Mouse (Mus musculus) frontal cortex, postnatal 36 days (tissue): Measurements from ENCODE around the gene Vegfa.
"Not testable (repeated sequence)": the region's sequence is repeated elsewhere in the genome, so short reads cannot be mapped to it uniquely, and the experiment has no call there.

Experiments
- DNase-seq, 2 experiments: peaks; one replicate each; pipeline ENCODE4 v3.0.0; 2022; ENCODE audit warnings: low spot score in 2 of 2

Gene Vegfa

DNA sequence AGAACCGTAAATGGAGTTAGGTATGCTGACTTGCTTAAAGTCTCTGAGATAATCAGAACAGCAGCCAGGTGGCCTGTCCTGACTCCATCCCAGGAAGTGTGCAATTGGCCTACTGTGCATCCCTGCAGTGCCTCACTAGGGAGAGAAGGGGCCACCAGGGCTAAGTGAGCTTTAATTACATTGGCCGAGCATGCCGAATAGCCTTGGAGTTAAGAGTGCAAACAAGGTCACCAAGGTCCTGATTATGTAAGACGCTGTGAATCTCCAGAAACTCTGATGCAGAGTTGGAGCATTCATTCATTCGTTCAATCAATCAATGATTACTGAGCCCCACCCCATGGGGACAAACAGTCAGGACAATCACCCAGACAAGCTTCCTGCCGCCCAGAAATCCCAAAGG lies 33.8 kb downstream of the Vegfa start:
- no peak for DNase-seq

DNA sequence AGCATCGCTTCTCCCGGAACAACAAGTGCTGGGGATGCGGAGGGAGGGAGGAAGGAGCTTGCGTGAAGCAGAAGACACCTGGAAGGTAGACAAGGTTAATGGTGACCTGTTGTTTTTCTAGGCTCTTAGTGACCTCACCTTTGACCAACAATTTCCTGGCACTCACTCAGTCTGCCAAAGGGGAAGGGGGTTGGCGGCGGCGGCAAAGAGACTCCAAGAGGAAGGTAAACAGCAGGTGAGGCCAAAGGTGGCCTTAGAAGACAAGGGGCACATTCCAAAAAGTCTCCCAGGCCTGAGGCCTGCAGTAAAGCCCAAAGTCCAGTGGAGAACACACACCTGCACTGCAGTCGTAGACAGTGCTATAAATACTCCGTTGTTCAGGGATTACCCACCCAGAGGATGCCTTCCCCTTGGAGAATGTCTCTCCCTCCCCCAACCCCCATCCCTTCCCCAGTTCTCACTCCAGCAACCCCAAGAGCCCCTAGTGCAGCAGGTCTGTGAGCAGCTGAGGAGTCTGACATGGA lies 35.2 kb downstream of the Vegfa start:
- no peak for DNase-seq

DNA sequence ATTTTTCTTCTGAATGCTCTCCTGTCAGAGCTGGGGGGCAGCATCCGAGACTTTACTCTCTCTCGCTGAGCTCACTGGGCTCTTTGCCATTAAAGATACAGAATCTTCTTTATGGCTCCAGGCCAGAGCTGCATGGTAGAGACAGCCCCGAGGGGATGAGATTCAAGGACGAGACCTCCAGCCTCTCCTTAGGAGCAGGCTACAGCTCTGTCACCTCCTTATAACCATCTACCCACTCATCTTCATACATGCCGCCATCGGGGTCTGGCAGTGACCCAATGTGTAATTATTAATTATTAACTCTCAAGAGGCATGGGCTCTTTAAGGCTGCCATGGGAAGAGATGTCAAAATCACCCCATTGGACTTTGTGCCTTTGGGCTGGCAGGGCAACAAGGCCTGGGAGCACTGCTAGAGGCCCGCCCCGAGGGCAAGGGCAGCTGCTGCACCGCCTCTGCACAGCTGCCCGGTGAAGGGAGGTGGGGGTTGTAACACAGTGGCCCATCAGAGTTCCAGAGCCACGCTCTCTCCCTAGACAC lies 37.8 kb downstream of the Vegfa start:
- no peak for DNase-seq

DNA sequence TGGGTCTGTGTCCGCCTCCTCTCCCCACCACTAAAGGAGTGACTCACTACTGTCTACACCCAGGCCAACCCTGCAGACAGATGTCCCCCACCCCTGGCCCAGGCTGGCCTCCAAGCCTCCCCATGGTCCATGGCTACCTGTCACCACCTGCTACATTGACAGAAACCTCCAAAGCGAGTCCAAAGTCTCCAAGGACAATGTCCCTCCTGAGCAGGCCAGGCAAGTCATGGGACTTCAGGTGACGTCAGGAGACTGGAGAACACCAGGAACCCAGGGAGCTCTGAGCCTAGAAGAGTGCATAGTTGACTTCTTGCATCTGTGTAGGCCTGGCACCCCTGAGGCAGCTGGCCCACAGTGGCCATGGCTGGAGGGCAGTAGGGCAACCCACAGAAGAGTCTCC lies 45.3 kb downstream of the Vegfa start:
- DNase-seq: no peak

DNA sequence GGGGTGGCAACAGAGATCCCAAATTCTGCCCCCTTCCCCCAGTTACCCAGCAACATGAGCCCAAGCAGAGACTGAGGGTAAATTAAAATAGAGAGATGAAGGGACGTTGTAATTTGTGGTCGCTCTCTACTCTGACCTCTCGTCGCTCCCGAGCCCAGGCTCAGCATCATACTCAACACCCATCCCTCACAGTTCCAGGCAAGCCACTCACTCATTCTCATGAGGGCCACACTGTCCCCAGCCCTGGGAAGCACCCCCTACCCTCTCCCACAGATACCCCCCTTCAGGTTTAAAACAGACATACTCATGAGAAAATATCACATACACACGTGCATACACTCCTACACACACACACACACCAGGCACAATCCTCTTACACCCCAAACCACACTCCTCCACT lies 45.8 kb downstream of the Vegfa start:
- DNase-seq: no peak

DNA sequence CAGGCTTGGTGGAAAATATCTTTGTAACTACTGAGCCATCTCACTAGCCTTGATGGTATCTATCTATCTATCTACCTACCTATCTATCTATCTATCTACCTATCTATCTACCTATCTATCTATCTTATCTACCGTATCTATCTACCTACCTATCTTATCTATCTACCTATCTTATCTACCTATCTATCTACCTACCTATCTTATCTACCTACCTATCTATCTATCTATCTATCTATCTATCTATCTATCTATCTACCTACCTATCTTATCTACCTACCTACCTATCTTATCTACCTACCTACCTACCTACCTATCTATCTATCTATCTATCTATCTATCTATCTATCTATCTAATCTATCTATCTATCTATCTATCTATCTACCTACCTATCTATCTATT lies 49.0 kb downstream of the Vegfa start:
- DNase-seq: not testable (repeated sequence)

DNA sequence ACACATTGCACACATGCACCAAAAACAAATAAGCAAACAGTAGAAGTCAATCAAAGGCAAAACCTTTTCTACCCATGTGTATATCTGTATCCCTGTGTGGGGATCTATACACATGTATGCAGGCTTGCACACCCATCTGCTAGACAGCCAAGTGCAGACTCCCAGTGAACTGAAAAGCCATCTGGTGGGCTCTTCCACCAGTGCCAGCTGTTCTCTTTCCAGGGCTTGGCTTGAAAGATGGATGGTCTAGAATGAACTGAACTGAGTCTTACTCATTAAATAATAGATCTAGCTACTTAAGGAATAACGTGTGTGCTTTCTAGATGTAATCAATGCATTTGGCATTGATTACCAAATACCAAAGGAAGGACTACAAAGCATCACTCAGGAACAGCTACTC lies 50.3 kb downstream of the Vegfa start:
- no peak for DNase-seq

DNA sequence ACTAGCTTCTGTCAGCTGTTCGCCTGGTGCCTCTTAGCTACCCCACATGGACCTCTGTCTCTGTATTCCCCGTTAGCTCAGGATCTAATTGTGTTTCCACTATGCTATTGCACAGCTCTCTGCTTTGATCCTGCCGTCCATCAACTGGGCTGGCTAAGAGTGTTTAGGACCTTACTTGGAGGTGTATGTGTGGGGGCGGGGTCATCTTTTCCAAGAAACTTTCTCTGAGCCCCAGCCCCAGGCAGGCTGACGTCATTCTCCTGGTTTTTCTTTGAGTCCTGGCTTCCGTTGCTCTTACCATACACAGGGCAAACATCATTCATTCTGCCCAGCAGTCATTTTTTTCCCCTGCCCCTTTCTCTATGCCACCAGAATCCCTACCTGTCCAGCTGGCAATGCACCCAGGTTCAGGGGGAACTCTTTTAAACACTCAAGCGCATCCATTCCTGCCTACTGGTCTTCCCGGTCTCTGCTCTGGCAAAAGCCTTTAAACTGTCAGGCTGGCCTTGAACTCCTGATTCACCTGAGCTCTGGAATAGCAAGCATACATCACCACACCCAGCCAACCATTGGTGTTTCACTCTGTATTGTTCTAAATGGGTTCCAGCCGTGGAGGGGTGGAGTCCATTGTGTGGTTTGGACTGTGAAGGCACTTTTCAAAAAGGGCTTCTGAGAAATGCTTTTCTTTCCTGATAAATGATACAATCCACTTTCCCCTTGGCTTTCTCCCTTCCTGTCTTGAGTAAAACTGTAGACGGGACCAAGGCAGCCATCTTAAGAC lies 53.0 kb downstream of the Vegfa start:
- DNase-seq: no peak

DNA sequence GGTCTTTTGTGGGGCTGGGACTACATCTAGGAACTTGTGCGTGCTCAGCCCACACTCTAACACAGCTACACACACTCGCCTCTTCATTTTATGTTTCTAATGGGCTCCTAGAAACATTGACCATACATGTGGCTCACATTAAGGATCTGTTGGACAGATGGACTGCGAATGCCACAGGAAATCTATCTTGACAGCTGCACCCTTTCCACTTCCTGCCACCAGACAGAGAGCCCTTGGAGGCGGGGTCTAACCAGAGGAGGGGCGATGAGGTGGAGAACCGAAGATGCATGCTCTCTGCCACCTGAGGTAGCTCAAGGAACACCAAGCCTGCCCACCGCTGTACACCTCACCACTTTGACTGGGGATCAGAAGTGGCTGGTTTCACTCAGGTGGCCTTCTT lies 57.7 kb downstream of the Vegfa start:
- DNase-seq: no peak

DNA sequence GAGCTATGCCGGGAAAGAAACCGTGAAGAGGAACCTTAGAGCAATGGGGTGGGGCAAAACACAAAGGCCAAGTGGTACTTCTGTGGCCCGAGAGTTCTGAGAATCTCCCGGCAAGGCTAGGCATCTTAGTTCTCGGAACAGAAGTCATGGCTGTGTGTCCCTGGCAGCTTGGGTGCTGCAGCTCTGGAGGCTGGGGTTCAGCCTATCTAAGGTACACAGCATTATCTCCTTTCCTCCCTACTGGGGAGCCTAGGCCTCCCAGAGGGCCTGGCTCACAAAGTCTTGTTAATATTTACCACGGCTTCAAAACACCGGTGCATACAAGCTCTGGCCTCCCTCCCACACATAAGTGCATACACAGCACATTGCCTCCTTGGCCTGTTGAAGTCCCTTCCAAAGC lies 59.0 kb downstream of the Vegfa start:
- no peak for DNase-seq

DNA sequence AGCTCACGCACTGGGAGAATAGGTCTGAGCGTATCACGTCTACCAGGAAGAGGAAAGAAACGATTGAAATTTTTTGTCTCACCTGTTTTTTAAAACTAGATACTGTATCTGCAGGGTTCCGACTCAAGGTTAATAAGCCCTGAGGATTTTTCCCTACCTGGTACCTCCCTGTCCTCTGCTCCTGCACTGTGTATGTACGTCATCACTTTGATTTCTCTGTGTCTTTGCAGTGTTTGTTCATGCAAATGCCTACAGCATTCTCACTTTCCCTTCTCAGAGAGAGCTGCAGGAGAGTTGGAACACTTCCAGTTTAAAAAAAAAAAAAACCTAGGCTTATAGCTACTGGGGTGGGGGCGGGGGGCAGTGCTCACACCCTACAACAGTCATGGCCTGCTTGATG lies 59.8 kb downstream of the Vegfa start:
- DNase-seq: no peak

DNA sequence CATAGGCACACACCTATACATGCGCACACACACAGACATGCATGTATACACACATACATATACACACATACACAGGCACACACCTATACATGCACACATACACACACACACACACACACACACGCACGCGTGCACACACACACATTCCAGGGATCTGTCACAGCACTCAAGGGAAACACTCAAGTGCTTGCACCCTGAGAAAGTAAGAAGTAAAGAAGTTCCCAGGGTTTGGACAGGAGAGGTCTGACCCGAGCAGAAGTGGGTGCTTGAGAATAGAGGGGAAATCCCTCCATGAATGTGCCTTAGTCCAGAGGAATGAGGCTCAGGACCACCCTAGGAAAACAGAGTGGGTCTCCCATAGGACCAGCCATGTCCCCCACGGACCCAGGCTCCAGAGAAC lies 60.4 kb downstream of the Vegfa start:
- DNase-seq: no peak

DNA sequence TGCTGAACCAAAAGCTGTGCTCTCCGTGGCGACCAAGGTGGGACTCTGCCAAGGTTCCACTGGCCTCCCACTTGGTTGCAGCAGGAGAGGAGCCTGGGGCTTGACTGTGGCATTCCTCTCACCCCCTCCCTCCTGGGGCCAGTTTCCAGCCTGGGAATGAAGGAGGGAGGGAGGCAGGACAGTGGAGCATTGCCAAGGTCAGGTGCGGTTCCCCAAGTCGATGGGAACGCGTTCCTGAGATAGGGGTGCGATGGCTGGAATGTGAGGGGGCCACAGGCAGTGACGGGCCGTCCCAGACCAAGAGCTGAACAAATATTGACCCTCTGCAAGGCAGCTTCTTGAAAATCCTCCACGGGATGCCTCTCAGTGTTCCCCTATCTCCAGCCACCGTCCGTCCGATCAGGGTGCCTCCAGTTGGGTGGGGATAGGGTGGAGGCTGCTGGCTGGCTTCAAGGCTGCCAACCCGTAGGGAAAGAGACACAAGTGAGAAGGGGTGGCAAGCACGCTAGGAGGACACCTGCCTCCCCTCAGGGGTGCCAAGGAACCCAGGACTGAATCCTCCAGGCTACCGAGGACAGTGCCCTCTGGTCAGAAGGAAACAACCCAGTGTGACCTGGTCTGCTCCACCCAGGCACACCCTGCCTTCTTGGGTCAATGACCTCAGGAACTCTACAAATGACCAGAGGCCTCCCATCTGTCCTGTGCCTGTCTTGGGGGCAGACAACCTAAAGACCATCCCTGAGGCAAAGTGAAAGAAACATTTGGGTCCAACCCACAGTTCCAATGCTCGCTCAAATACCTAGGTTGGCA lies 61.2 kb downstream of the Vegfa start:
- DNase-seq: no peak

DNA sequence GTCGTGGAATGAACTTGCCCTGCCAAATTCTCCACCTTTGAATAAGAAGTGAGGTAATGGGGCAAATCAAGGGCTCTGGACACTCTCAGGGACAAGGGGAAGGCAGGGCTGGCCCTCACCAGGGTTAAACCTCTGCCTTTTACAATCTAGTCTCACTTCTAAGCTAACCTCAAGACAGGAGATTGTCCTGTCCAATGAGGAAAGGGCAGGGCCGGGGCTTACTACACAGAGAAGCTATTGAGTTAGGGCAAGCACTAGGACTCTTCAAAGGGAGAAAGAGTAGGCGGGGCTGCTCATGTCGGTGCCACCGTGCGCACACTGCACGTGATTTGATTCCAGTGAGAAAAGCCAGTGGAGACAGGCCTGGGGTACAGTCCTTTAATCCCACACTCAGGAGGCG lies 62.6 kb downstream of the Vegfa start:
- no peak for DNase-seq

DNA sequence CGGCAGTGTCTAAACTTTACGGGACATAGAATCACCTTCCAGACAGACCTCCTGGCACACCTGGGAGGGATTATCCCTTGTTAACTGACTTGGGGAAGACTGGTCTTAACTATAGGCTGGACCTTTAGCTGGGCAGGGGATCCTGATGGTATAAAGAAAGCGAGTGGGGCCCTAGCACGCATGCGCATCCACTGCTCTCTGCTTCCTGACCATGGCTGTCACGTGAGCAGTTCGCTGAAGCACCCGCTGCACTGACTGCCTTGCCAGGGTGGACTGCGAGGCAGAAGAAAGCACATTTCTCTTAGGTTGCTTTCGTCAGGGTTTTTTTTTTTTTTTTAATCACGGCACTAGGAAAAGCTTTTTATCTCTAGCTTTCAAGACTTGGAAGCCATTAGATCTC lies 63.8 kb downstream of the Vegfa start:
- no peak for DNase-seq
